Mouse (Mus musculus): ENCODE data around the gene Nub1.

DNA sequence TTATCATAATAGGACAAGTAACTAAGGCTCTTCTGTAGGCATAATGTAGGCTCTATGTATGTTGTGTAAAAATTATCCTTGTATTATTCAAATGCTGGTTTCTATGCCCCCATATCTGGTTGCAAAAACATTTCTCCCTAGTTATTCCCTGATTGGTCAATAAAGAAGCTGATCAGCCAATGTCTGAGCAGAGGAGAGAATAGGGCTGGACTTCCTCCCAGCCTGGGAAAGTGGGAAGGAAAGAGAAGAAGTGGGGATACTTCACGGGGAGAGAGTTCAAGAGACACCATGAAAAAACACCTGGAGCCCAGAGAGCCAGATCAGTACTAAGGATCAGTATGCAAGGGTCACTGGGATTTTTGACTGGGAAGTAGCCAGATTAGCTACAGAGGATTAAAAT lies 3.9 kb upstream of the Nub1 start:
- TF ChIP-seq CTCF (IDR thresholded peaks at IDR 0.05) (no peak), EP300 (IDR thresholded peaks at IDR 0.05) (no peak)
